Mouse (Mus musculus): ENCODE measurements around the gene Rab3ip. TPM values are rescaled to one million over a fixed set of nuclear protein-coding genes. Genes with fewer than 3 reads are reported as not detected.

The Rab3ip gene
- polyA plus RNA-seq, 1 experiment, result 29.1 TPM

- TF ChIP-seq MYOG (IDR thresholded peaks at IDR 0.05; ENCODE audit: control insufficient read depth in 1 of 3, insufficient read depth in 1 of 3, insufficient read length in 2 of 3, low read depth in 2 of 3) (peak in 1 of 3 experiments; percentile 61), MAX (IDR thresholded peaks at IDR 0.05; ENCODE audit: low read depth) (no peak), MYOD1 (IDR thresholded peaks at IDR 0.05; ENCODE audit: control insufficient read depth in 1 of 3, insufficient read length in 2 of 3, low read depth in 2 of 3) (peak in 2 of 3 experiments; percentile 35 to 61)
- Histone ChIP-seq H3K79me2 (ENCODE audit: control insufficient read depth, insufficient read depth) (no peaks in the 10 kb centered on the region), H3K27me3 (ENCODE audit: control insufficient read depth, insufficient read depth, insufficient read length) (no peaks in the 10 kb centered on the region), H3K4me3 (no peak overlapping the region), H3ac (ENCODE audit: control insufficient read depth, insufficient read length) (no peak overlapping the region), H3K36me3 (ENCODE audit: control insufficient read depth, insufficient read depth) (no peaks in the 10 kb centered on the region), H3K4me2 (ENCODE audit: low read depth) (no peak overlapping the region)
Observed at GRCm38 (mm10) chr10:116877436-116877835, 73.1 kb downstream of the Rab3ip start.

- Histone ChIP-seq H3K36me3 (ENCODE audit: control insufficient read depth, insufficient read depth) (no peaks in the 10 kb centered on the region), H3K79me2 (ENCODE audit: control insufficient read depth, insufficient read depth) (no peaks in the 10 kb centered on the region), H3ac (ENCODE audit: control insufficient read depth, insufficient read length) (no peak overlapping the region), H3K27me3 (ENCODE audit: control insufficient read depth, insufficient read depth, insufficient read length) (no peaks in the 10 kb centered on the region), H3K4me2 (ENCODE audit: low read depth) (no peak overlapping the region), H3K4me3 (no peak overlapping the region)
- no peak for TF ChIP-seq E2F4 (IDR thresholded peaks at IDR 0.05; ENCODE audit: insufficient read depth)
- TF ChIP-seq POLR2AphosphoS2 (IDR thresholded peaks at IDR 0.05; ENCODE audit: insufficient read length, low read depth), result no peak
- TF ChIP-seq REST (IDR thresholded peaks at IDR 0.05; ENCODE audit: insufficient read depth, insufficient read length), result no peak
- TF ChIP-seq CEBPB (IDR thresholded peaks at IDR 0.05; ENCODE audit: insufficient read depth, poor library complexity, severe bottlenecking), result no peak
- no peak for TF ChIP-seq MYOD1 (IDR thresholded peaks at IDR 0.05; ENCODE audit: control insufficient read depth in 1 of 3, insufficient read length in 2 of 3, low read depth in 2 of 3)
- no peak for TF ChIP-seq POLR2A (IDR thresholded peaks at IDR 0.05; ENCODE audit: insufficient read length, low read depth)
- no peak for TF ChIP-seq TCF12 (IDR thresholded peaks at IDR 0.05; ENCODE audit: insufficient read depth, poor library complexity, severe bottlenecking)
- no peak for TF ChIP-seq SRF (IDR thresholded peaks at IDR 0.05; ENCODE audit: control insufficient read depth, insufficient read length, low read depth)
- no peak for TF ChIP-seq USF1 (IDR thresholded peaks at IDR 0.05; ENCODE audit: low read depth)
- TF ChIP-seq MAX (IDR thresholded peaks at IDR 0.05; ENCODE audit: low read depth), result no peak
- no peak for TF ChIP-seq MYOG (IDR thresholded peaks at IDR 0.05; ENCODE audit: control insufficient read depth in 1 of 3, insufficient read depth in 1 of 3, insufficient read length in 2 of 3, low read depth in 2 of 3)
- no peak for TF ChIP-seq TCF3 (IDR thresholded peaks at IDR 0.05; ENCODE audit: insufficient read length, low read depth)
Observed at GRCm38 (mm10) chr10:116874490-116874889, 76.1 kb downstream of the Rab3ip start.

- H3K27me3 ChIP-seq (ENCODE audit: control insufficient read depth, insufficient read depth, insufficient read length), result no peaks in the 10 kb centered on the region
- H3ac ChIP-seq (ENCODE audit: control insufficient read depth, insufficient read length), result no peak overlapping the region
- no peak overlapping the region for H3K4me3 ChIP-seq
- H3K79me2 ChIP-seq (ENCODE audit: control insufficient read depth, insufficient read depth), result no peaks in the 10 kb centered on the region
- no peaks in the 10 kb centered on the region for H3K36me3 ChIP-seq (ENCODE audit: control insufficient read depth, insufficient read depth)
- TF ChIP-seq TCF12 (IDR thresholded peaks at IDR 0.05; ENCODE audit: insufficient read depth, poor library complexity, severe bottlenecking) (no peak), POLR2AphosphoS2 (IDR thresholded peaks at IDR 0.05; ENCODE audit: insufficient read length, low read depth) (no peak), MYOG (IDR thresholded peaks at IDR 0.05; ENCODE audit: control insufficient read depth in 1 of 3, insufficient read depth in 1 of 3, insufficient read length in 2 of 3, low read depth in 2 of 3) (no peak), MAX (IDR thresholded peaks at IDR 0.05; ENCODE audit: low read depth) (no peak), E2F4 (IDR thresholded peaks at IDR 0.05; ENCODE audit: insufficient read depth) (no peak), MYOD1 (IDR thresholded peaks at IDR 0.05; ENCODE audit: control insufficient read depth in 1 of 3, insufficient read length in 2 of 3, low read depth in 2 of 3) (no peak), REST (IDR thresholded peaks at IDR 0.05; ENCODE audit: insufficient read depth, insufficient read length) (no peak), TCF3 (IDR thresholded peaks at IDR 0.05; ENCODE audit: insufficient read length, low read depth) (no peak), USF1 (IDR thresholded peaks at IDR 0.05; ENCODE audit: low read depth) (no peak), SRF (IDR thresholded peaks at IDR 0.05; ENCODE audit: control insufficient read depth, insufficient read length, low read depth) (no peak), POLR2A (IDR thresholded peaks at IDR 0.05; ENCODE audit: insufficient read length, low read depth) (no peak), CEBPB (IDR thresholded peaks at IDR 0.05; ENCODE audit: insufficient read depth, poor library complexity, severe bottlenecking) (no peak)
- H3K4me2 ChIP-seq (ENCODE audit: low read depth), result no peak overlapping the region
Observed at GRCm38 (mm10) chr10:116872016-116872410, 78.6 kb downstream of the Rab3ip start.

GRCm38 (mm10) chr10:116871329-116872015 is 79.1 kb downstream of the Rab3ip start:
- no peak overlapping the region for H3ac ChIP-seq (ENCODE audit: control insufficient read depth, insufficient read length)
- no peak overlapping the region for H3K4me2 ChIP-seq (ENCODE audit: low read depth)
- H3K36me3 ChIP-seq (ENCODE audit: control insufficient read depth, insufficient read depth), result no peaks in the 10 kb centered on the region
- H3K27me3 ChIP-seq (ENCODE audit: control insufficient read depth, insufficient read depth, insufficient read length), result no peaks in the 10 kb centered on the region
- no peak overlapping the region for H3K4me3 ChIP-seq
- no peak for TF ChIP-seq SRF (IDR thresholded peaks at IDR 0.05; ENCODE audit: control insufficient read depth, insufficient read length, low read depth)
- TF ChIP-seq MYOG (IDR thresholded peaks at IDR 0.05; ENCODE audit: control insufficient read depth in 1 of 3, insufficient read depth in 1 of 3, insufficient read length in 2 of 3, low read depth in 2 of 3), result no peak
- TF ChIP-seq USF1 (IDR thresholded peaks at IDR 0.05; ENCODE audit: low read depth), result no peak
- no peak for TF ChIP-seq TCF12 (IDR thresholded peaks at IDR 0.05; ENCODE audit: insufficient read depth, poor library complexity, severe bottlenecking)
- TF ChIP-seq TCF3 (IDR thresholded peaks at IDR 0.05; ENCODE audit: insufficient read length, low read depth), result no peak
- TF ChIP-seq POLR2A (IDR thresholded peaks at IDR 0.05; ENCODE audit: insufficient read length, low read depth), result no peak
- TF ChIP-seq REST (IDR thresholded peaks at IDR 0.05; ENCODE audit: insufficient read depth, insufficient read length), result no peak
- TF ChIP-seq MYOD1 (IDR thresholded peaks at IDR 0.05; ENCODE audit: control insufficient read depth in 1 of 3, insufficient read length in 2 of 3, low read depth in 2 of 3), result no peak
- H3K79me2 ChIP-seq (ENCODE audit: control insufficient read depth, insufficient read depth), result no peaks in the 10 kb centered on the region

- Histone ChIP-seq H3K36me3 (ENCODE audit: control insufficient read depth, insufficient read depth) (no peaks in the 10 kb centered on the region), H3K79me2 (ENCODE audit: control insufficient read depth, insufficient read depth) (no peaks in the 10 kb centered on the region), H3K4me2 (ENCODE audit: low read depth) (no peak overlapping the region), H3K4me3 (no peak overlapping the region), H3ac (ENCODE audit: control insufficient read depth, insufficient read length) (no peak overlapping the region), H3K27me3 (ENCODE audit: control insufficient read depth, insufficient read depth, insufficient read length) (no peaks in the 10 kb centered on the region)
- no peak for TF ChIP-seq E2F4 (IDR thresholded peaks at IDR 0.05; ENCODE audit: insufficient read depth)
- no peak for TF ChIP-seq POLR2AphosphoS2 (IDR thresholded peaks at IDR 0.05; ENCODE audit: insufficient read length, low read depth)
- no peak for TF ChIP-seq MAX (IDR thresholded peaks at IDR 0.05; ENCODE audit: low read depth)
- TF ChIP-seq POLR2A (IDR thresholded peaks at IDR 0.05; ENCODE audit: insufficient read length, low read depth), result no peak
- TF ChIP-seq TCF12 (IDR thresholded peaks at IDR 0.05; ENCODE audit: insufficient read depth, poor library complexity, severe bottlenecking), result no peak
- TF ChIP-seq MYOD1 (IDR thresholded peaks at IDR 0.05; ENCODE audit: control insufficient read depth in 1 of 3, insufficient read length in 2 of 3, low read depth in 2 of 3), result no peak
Observed at GRCm38 (mm10) chr10:116870819-116871218, 79.8 kb downstream of the Rab3ip start.
